Mouse (Mus musculus) liver, postnatal 0 days (tissue): ENCODE results near the gene Txnl4b.

Experiments
- CTCF ChIP-seq: sonication (generic); IDR thresholded peaks from 2 replicates; pipeline ENCODE4 v1.5.1; 2016; ENCODE audit warnings: antibody characterized with exemption, low read depth
- EP300 ChIP-seq: IDR thresholded peaks from 2 replicates; pipeline ENCODE4 v1.6.1; 2016; ENCODE audit warnings: antibody characterized with exemption, low read depth, mild to moderate bottlenecking

DNA sequence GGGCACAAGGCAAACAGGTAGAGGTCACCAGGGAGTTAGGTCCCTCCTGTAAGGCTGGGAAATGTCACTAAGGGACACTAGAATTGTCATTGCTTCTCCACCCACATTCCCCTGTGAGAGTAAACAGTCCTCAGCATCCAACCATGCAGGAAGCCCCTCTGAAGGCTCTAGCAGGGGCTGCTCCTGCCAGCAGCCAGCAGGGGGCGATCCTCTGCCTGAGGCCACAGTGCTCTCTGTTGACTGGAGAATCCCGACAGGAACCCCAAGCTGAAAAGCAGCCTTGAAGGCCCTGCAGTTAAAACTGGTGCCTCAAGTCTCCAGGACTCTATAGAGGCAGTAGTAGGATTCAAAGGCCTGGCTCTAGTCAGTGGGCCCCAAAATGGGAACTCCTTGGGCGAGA, 14.0 kb upstream of the Txnl4b start:
- TF ChIP-seq CTCF = peak; percentile 72
- TF ChIP-seq EP300 = no peak
